Mouse (Mus musculus) forebrain, embryonic 16.5 days (tissue): Measurements from ENCODE around the gene Gstp1. TPM values are rescaled to one million over a fixed set of nuclear protein-coding genes. Genes with fewer than 3 reads are reported as not detected.
"Not testable (repeated sequence)": the region's sequence is repeated elsewhere in the genome, so short reads cannot be mapped to it uniquely, and the experiment has no call there.

Experiments used
- ATAC-seq: fragments of 200-750 bp; cut with Nextera tagmentation; 2 replicates; pipeline ENCODE4 v1.8.0; 2017; ENCODE audit warnings: mild to moderate bottlenecking, moderate library complexity
- H3K27ac ChIP-seq: fragments of 300-500 bp; sonication (generic); 2 replicates; pipeline ENCODE4 v1.5.1; 2014; ENCODE audit warnings: low read length, control low read depth
- H3K27me3 ChIP-seq: fragments of 300-500 bp; sonication (generic); replicated peaks from 2 replicates; pipeline ENCODE4 v1.6.1; 2014; ENCODE audit warnings: low read length; ENCODE audit not compliant: control insufficient read depth, insufficient read depth
- H3K36me3 ChIP-seq: fragments of 300-500 bp; sonication (generic); 2 replicates; pipeline ENCODE4 v1.6.1; 2014; ENCODE audit not compliant: control insufficient read depth, insufficient read depth
- H3K4me1 ChIP-seq: fragments of 300-500 bp; sonication (generic); replicated peaks from 2 replicates; pipeline ENCODE4 v1.6.1; 2014; ENCODE audit warnings: low read length; ENCODE audit not compliant: control insufficient read depth, insufficient read depth
- H3K4me2 ChIP-seq: fragments of 300-500 bp; sonication (generic); 2 replicates; pipeline ENCODE4 v1.6.1; 2014; ENCODE audit warnings: mild to moderate bottlenecking, low read length, control low read depth
- H3K4me3 ChIP-seq: fragments of 300-500 bp; sonication (generic); replicated peaks from 2 replicates; pipeline ENCODE4 v1.5.1; 2014; ENCODE audit warnings: mild to moderate bottlenecking, low read length, control low read depth
- H3K9ac ChIP-seq: fragments of 300-500 bp; sonication (generic); replicated peaks from 2 replicates; pipeline ENCODE4 v1.6.1; 2014; ENCODE audit warnings: low read depth, low read length, control low read depth
- H3K9me3 ChIP-seq: fragments of 300-500 bp; sonication (generic); 2 replicates; pipeline ENCODE4 v1.6.1; 2016; ENCODE audit warnings: low read length; ENCODE audit not compliant: control insufficient read depth
- WGBS: fragments of 180-500 bp; shearing (Covaris S2); extraction: QIAGEN DNeasy Blood & Tissue Kit; methylation state at CpG from one replicate; pipeline ENCODE4 v1.1.7; 2014; 5-methylcytosine and 5-hydroxymethylcytosine counted together
- polyA plus RNA-seq: library from polyadenylated mRNA; unstranded; fragments of >200 nt; fragmentation: Nextera tagmentation; extraction: Ambion mirVana; gene quantifications from 2 replicates; pipeline ENCODE4 v1.2.1, GENCODE M21; 2015

The Gstp1 gene
- polyA plus RNA-seq, 1 experiment from 2014 or later, result 460 TPM

- no peaks in the 10 kb centered on the region for H3K27me3 ChIP-seq
- 41% methylated on average over 4 of the region's 4 CpGs for WGBS
- no peak overlapping the region for H3K9ac ChIP-seq
- H3K4me3 ChIP-seq, result no peak overlapping the region
- H3K4me1 ChIP-seq, result no peaks in the 10 kb centered on the region
- no peaks in the 10 kb centered on the region for H3K36me3 ChIP-seq
- H3K4me2 ChIP-seq, result no peak overlapping the region
- no peaks in the 10 kb centered on the region for H3K9me3 ChIP-seq
- ATAC-seq, result no peak
- no peak overlapping the region for H3K27ac ChIP-seq
Measured at GRCm38 (mm10) chr19:4056727-4057126, 18.9 kb upstream of the Gstp1 start.

- no peak for ATAC-seq
- no peaks in the 10 kb centered on the region for H3K27me3 ChIP-seq
- WGBS, result 63% methylated on average over 15 of the region's 15 CpGs
- no peaks in the 10 kb centered on the region for H3K9me3 ChIP-seq
- no peak overlapping the region for H3K27ac ChIP-seq
- no peak overlapping the region for H3K4me2 ChIP-seq
- no peaks in the 10 kb centered on the region for H3K4me1 ChIP-seq
- no peaks in the 10 kb centered on the region for H3K36me3 ChIP-seq
- no peak overlapping the region for H3K9ac ChIP-seq
- H3K4me3 ChIP-seq, result no peak overlapping the region
Measured at GRCm38 (mm10) chr19:4055947-4056693, 18.3 kb upstream of the Gstp1 start.

GRCm38 (mm10) chr19:4055216-4055946, 17.6 kb upstream of the Gstp1 start:
- ATAC-seq, result no peak
- no peak overlapping the region for H3K27ac ChIP-seq
- no peak overlapping the region for H3K4me2 ChIP-seq
- H3K36me3 ChIP-seq, result no peaks in the 10 kb centered on the region
- H3K9ac ChIP-seq, result no peak overlapping the region
- no peaks in the 10 kb centered on the region for H3K9me3 ChIP-seq
- H3K27me3 ChIP-seq, result no peaks in the 10 kb centered on the region
- no peaks in the 10 kb centered on the region for H3K4me1 ChIP-seq
- 71% methylated on average over 8 of the region's 8 CpGs for WGBS
- no peak overlapping the region for H3K4me3 ChIP-seq

GRCm38 (mm10) chr19:4054613-4055012, 16.8 kb upstream of the Gstp1 start:
- Histone ChIP-seq H3K27me3 (no peaks in the 10 kb centered on the region), H3K9ac (no peak overlapping the region), H3K4me3 (no peak overlapping the region), H3K27ac (no peak overlapping the region), H3K4me2 (no peak overlapping the region), H3K36me3 (no peaks in the 10 kb centered on the region), H3K4me1 (no peaks in the 10 kb centered on the region), H3K9me3 (no peaks in the 10 kb centered on the region)
- no peak for ATAC-seq
- 90% methylated on average over 5 of the region's 5 CpGs for WGBS

GRCm38 (mm10) chr19:4052516-4053030, 14.8 kb upstream of the Gstp1 start:
- Histone ChIP-seq H3K9me3 (no peaks in the 10 kb centered on the region), H3K4me2 (no peak overlapping the region), H3K27ac (no peak overlapping the region), H3K27me3 (no peaks in the 10 kb centered on the region), H3K4me3 (no peak overlapping the region), H3K4me1 (no peaks in the 10 kb centered on the region), H3K9ac (no peak overlapping the region), H3K36me3 (no peaks in the 10 kb centered on the region)
- WGBS, result 82% methylated on average over 5 of the region's 5 CpGs
- ATAC-seq, result no peak

GRCm38 (mm10) chr19:4051741-4052515, 14.1 kb upstream of the Gstp1 start:
- Histone ChIP-seq H3K4me1 (no peaks in the 10 kb centered on the region), H3K9ac (no peak overlapping the region), H3K9me3 (no peaks in the 10 kb centered on the region), H3K4me3 (no peak overlapping the region), H3K27me3 (no peaks in the 10 kb centered on the region), H3K4me2 (no peak overlapping the region), H3K36me3 (no peaks in the 10 kb centered on the region), H3K27ac (no peak overlapping the region)
- ATAC-seq, result no peak
- WGBS, result 52% methylated on average over 10 of the region's 10 CpGs

- no peak for ATAC-seq
- Histone ChIP-seq H3K9me3 (no peaks in the 10 kb centered on the region), H3K4me2 (no peak overlapping the region), H3K9ac (no peak overlapping the region), H3K27ac (no peak overlapping the region), H3K4me3 (no peak overlapping the region), H3K27me3 (no peaks in the 10 kb centered on the region), H3K36me3 (no peaks in the 10 kb centered on the region), H3K4me1 (peaks cover 2% of the 10 kb centered on the region)
- 95% methylated on average over 5 of the region's 5 CpGs for WGBS
Measured at GRCm38 (mm10) chr19:4051016-4051415, 13.2 kb upstream of the Gstp1 start.

- 88% methylated on average over 5 of the region's 5 CpGs for WGBS
- not testable (repeated sequence) for H3K4me1 ChIP-seq
Measured at GRCm38 (mm10) chr19:4049069-4049468, 11.3 kb upstream of the Gstp1 start.

GRCm38 (mm10) chr19:4047859-4048258, 10.1 kb upstream of the Gstp1 start:
- 9% methylated on average over 4 of the region's 4 CpGs for WGBS
- no peaks in the 10 kb centered on the region for H3K36me3 ChIP-seq

More at GRCm38 (mm10) chr19:4049069-4049468, 11.3 kb upstream of the Gstp1 start:
- ATAC-seq, H3K9me3 ChIP-seq, H3K4me2 ChIP-seq, H3K4me3 ChIP-seq, H3K27me3 ChIP-seq, H3K9ac ChIP-seq, H3K27ac ChIP-seq, H3K36me3 ChIP-seq: not testable (repeated sequence)

More at GRCm38 (mm10) chr19:4047859-4048258, 10.1 kb upstream of the Gstp1 start:
- no peaks in the 10 kb centered on the region for H3K9me3 ChIP-seq
- H3K27me3 ChIP-seq, result no peaks in the 10 kb centered on the region
- H3K4me3 ChIP-seq, result no peak overlapping the region
- H3K9ac ChIP-seq, result no peak overlapping the region
- peaks cover 7% of the 10 kb centered on the region for H3K4me1 ChIP-seq
- H3K4me2 ChIP-seq, result no peak overlapping the region
- H3K27ac ChIP-seq, result no peak overlapping the region
- no peak for ATAC-seq
